Mouse (Mus musculus): ENCODE measurements around the gene Zdhhc13.

DNA sequence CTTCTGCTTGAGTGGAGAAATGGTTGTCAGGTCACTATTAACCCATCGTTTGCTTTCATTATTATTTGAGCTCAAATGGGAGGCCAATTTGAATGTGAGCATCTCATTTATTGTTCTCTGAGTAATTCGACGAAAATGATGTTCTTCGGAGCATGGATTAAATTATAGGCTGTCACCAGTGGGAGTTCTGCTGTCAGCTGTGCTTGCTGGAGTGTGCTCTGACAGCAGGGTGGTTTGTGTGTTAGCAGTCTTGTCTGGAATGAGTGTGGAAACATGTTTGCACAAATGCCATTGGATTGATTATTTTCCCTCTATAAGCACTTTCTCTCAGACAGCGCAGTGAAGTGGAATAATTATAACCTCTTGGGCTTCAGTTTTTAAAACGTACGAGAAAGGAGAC, 14.6 kb downstream of the Zdhhc13 start:
- TF ChIP-seq CTCF (IDR thresholded peaks at IDR 0.05; ENCODE audit: control insufficient read depth, insufficient read depth, low read length) (no peak), POLR2A (IDR thresholded peaks at IDR 0.05; ENCODE audit: borderline replicate concordance, control insufficient read depth, low read depth, low read length) (no peak)

Measured in bone marrow, adult 2 months (tissue).